Mouse (Mus musculus): Measurements from ENCODE around the gene Hebp1. TPM values are rescaled to one million over a fixed set of nuclear protein-coding genes. Genes with fewer than 3 reads are reported as not detected.

Gene Hebp1
- 22.4 and 42.4 TPM in 2 replicates for polyA plus RNA-seq (2012; rRNA removed)

GRCm38 (mm10) chr6:135197921-135198532, at the start of gene Hebp1, which contains the start of gene Fam234b:
Gene Hebp1 (minus strand): TSS chr6:135198022.
Gene Fam234b (plus strand): TSS chr6:135197977.

GRCm38 (mm10) chr6:135118183-135118582, 79.6 kb downstream of the Hebp1 start, which contains the start of gene Gprc5d:
Gene Gprc5d (minus strand): TSS chr6:135118283.

Other genes starting within 250 kb of the Hebp1 start
- gene Apold1, start 216.3 kb downstream of the Hebp1 start, polyA plus RNA-seq (2012; rRNA removed) = 1.7 and 2.8 TPM in 2 replicates
- gene Ddx47, start 186.4 kb downstream of the Hebp1 start, polyA plus RNA-seq (2012; rRNA removed) = 102 and 152 TPM in 2 replicates
- gene Gprc5a, start 132.4 kb downstream of the Hebp1 start, polyA plus RNA-seq (2012; rRNA removed) = 0.72 and 1.4 TPM in 2 replicates
- 0.06 TPM in 1 of 2 replicates, not detected in the other for gene Gprc5d, start 79.7 kb downstream of the Hebp1 start, polyA plus RNA-seq (2012; rRNA removed)
- 21.4 and 23.5 TPM in 2 replicates for gene Fam234b, start within 50 bp of the Hebp1 start, polyA plus RNA-seq (2012; rRNA removed)
- 0.17 and 0.89 TPM in 2 replicates for gene Gsg1, start 56.3 kb upstream of the Hebp1 start, polyA plus RNA-seq (2012; rRNA removed)
- 0.09 TPM in 1 of 2 replicates, not detected in the other for gene Pbp2, start 112.4 kb upstream of the Hebp1 start, polyA plus RNA-seq (2012; rRNA removed)
- gene Emp1, start 164.5 kb upstream of the Hebp1 start, polyA plus RNA-seq (2012; rRNA removed) = 18.1 and 35.4 TPM in 2 replicates

Data from central nervous system, embryonic 11.5 days (tissue).